Mouse (Mus musculus) liver, embryonic 14.5 days (tissue): ENCODE data around the gene Arap1. TPM values are rescaled to one million over a fixed set of nuclear protein-coding genes. Genes with fewer than 3 reads are reported as not detected.

Source experiments
- ATAC-seq: fragments of 200-750 bp; cut with Nextera tagmentation; 2 replicates; pipeline ENCODE4 v1.8.0; 2017; ENCODE audit warnings: moderate number of reproducible peaks, mild to moderate bottlenecking, moderate library complexity; ENCODE audit not compliant: insufficient read depth
- DNase-seq, 3 experiments: peaks; one replicate each; pipeline ENCODE4 v3.0.0-alpha.2; 2012 to 2013; ENCODE audit warnings: low read depth in 3 of 3, low spot score in 3 of 3
- H3K27ac ChIP-seq: fragments of 300-500 bp; sonication (generic); 2 replicates; pipeline ENCODE4 v1.5.1; 2014; ENCODE audit warnings: moderate library complexity, mild to moderate bottlenecking, control low read depth, inconsistent platforms
- H3K27me3 ChIP-seq: fragments of 300-500 bp; sonication (generic); 2 replicates; pipeline ENCODE4 v1.6.1; 2014; ENCODE audit warnings: mild to moderate bottlenecking, low read length, moderate library complexity; ENCODE audit not compliant: control insufficient read depth, insufficient read depth
- H3K36me3 ChIP-seq: fragments of 300-500 bp; sonication (generic); replicated peaks from 2 replicates; pipeline ENCODE4 v1.6.1; 2014; ENCODE audit warnings: low read depth; ENCODE audit not compliant: control insufficient read depth, insufficient read depth
- H3K4me1 ChIP-seq, 2 experiments: fragments of 200-500 bp in 1 of 2; fragments of 300-500 bp in 1 of 2; sonication (generic) in 1 of 2; replicated peaks; 2 replicates each; pipeline ENCODE4 v1.6.1; 2012 to 2014; ENCODE audit warnings: antibody characterized with exemption in 1 of 2, inconsistent platforms in 1 of 2, low read length in 1 of 2; ENCODE audit not compliant: control insufficient read depth in 2 of 2, insufficient read depth in 2 of 2
- H3K4me2 ChIP-seq: fragments of 300-500 bp; sonication (generic); 2 replicates; pipeline ENCODE4 v1.6.1; 2014; ENCODE audit warnings: low read depth, mild to moderate bottlenecking, control low read depth, moderate library complexity
- H3K4me3 ChIP-seq, 2 experiments: fragments of 200-500 bp in 1 of 2; fragments of 300-500 bp in 1 of 2; sonication (generic) in 1 of 2; 2 replicates each; pipeline ENCODE4 v1.5.1; 2012 to 2014; ENCODE audit warnings: low read depth in 2 of 2, low read length in 2 of 2, mild to moderate bottlenecking in 2 of 2, control low read depth in 1 of 2, inconsistent platforms in 1 of 2, moderate library complexity in 1 of 2; ENCODE audit not compliant: insufficient read depth in 1 of 2
- H3K9ac ChIP-seq: fragments of 300-500 bp; sonication (generic); replicated peaks from 2 replicates; pipeline ENCODE4 v1.6.1; 2014; ENCODE audit warnings: mild to moderate bottlenecking, control low read depth, moderate library complexity
- H3K9me3 ChIP-seq: fragments of 300-500 bp; sonication (generic); 2 replicates; pipeline ENCODE4 v1.6.1; 2016; ENCODE audit warnings: low read length, mixed read lengths; ENCODE audit not compliant: control insufficient read depth
- CTCF ChIP-seq: IDR thresholded peaks from 2 replicates; pipeline ENCODE4 v1.5.1; 2016; ENCODE audit warnings: antibody characterized with exemption, low read depth, control low read depth
- EP300 ChIP-seq: IDR thresholded peaks from 2 replicates; pipeline ENCODE4 v1.6.1; 2016; ENCODE audit warnings: antibody characterized with exemption, low read depth
- WGBS: fragments of 180-500 bp; shearing (Covaris S2); extraction: QIAGEN DNeasy Blood & Tissue Kit; methylation state at CpG from one replicate; pipeline ENCODE4 v1.1.7; 2014; ENCODE audit not compliant: insufficient replicate concordance; 5-methylcytosine and 5-hydroxymethylcytosine counted together
- polyA plus RNA-seq, 2 experiments: library from polyadenylated mRNA; depleted of rRNA in 1 of 2; stranded (reverse) in 1 of 2; unstranded in 1 of 2; fragments of >200 nt; fragmentation: Nextera tagmentation in 1 of 2; extraction: Ambion mirVana in 1 of 2; gene quantifications; 2 replicates each; pipeline versions ENCODE4 v1.2.1 to v1.2.3; 2012 to 2014

The Arap1 gene
- polyA plus RNA-seq, 2 experiments: 13.7 to 13.9 TPM

- DNase-seq (no peak), ATAC-seq (no peak)
- 26% methylated on average over 2 of the region's 2 CpGs for WGBS
- Histone ChIP-seq H3K36me3 (no peaks in the 10 kb centered on the region), H3K9ac (no peak overlapping the region), H3K4me1 (peaks cover 2 to 15% of the 10 kb centered on the region in 2 experiments), H3K27me3 (no peaks in the 10 kb centered on the region), H3K4me2 (no peak overlapping the region), H3K27ac (no peak overlapping the region), H3K4me3 (no peak overlapping the region), H3K9me3 (no peaks in the 10 kb centered on the region)
- TF ChIP-seq EP300 (no peak), CTCF (no peak)
These were observed 41.0 kb upstream of the Arap1 start for GRCm38 (mm10) chr7:101306841-101307240.

- H3K4me1 ChIP-seq: peaks cover 2 to 25% of the 10 kb centered on the region in 2 experiments
- TF ChIP-seq EP300: no peak
- TF ChIP-seq CTCF: no peak
- WGBS: 40% methylated on average over 5 of the region's 5 CpGs
- peak overlapping the region; percentile 79 for H3K4me2 ChIP-seq
- ATAC-seq (no peak), DNase-seq (no peak)
- H3K9ac ChIP-seq: peak overlapping the region; percentile 89
- H3K4me3 ChIP-seq: peak overlapping the region; percentile 71 to 75
- peak overlapping the region; percentile 89 for H3K27ac ChIP-seq
- no peaks in the 10 kb centered on the region for H3K9me3 ChIP-seq
- H3K27me3 ChIP-seq: no peaks in the 10 kb centered on the region
- H3K36me3 ChIP-seq: no peaks in the 10 kb centered on the region
These were observed 37.9 kb upstream of the Arap1 start for GRCm38 (mm10) chr7:101309985-101310326.

- peak; percentile 95 for ATAC-seq
- peak overlapping the region; percentile 79 for H3K4me2 ChIP-seq
- WGBS: 2% methylated on average over 43 of the region's 43 CpGs
- H3K9ac ChIP-seq: peak overlapping the region; percentile 89
- peak overlapping the region; percentile 89 for H3K27ac ChIP-seq
- TF ChIP-seq EP300 (no peak), CTCF (peak; percentile 98)
- DNase-seq: peak; percentile 96 to 97 (median 96)
- peak overlapping the region; percentile 71 to 75 for H3K4me3 ChIP-seq
- no peaks in the 10 kb centered on the region for H3K36me3 ChIP-seq
- H3K4me1 ChIP-seq: peaks cover 6 to 30% of the 10 kb centered on the region in 2 experiments
- no peaks in the 10 kb centered on the region for H3K27me3 ChIP-seq
- no peaks in the 10 kb centered on the region for H3K9me3 ChIP-seq
These were observed 37.4 kb upstream of the Arap1 start for GRCm38 (mm10) chr7:101310327-101311028.

- Histone ChIP-seq H3K9me3 (no peaks in the 10 kb centered on the region), H3K36me3 (no peaks in the 10 kb centered on the region), H3K9ac (no peak overlapping the region), H3K27me3 (no peaks in the 10 kb centered on the region), H3K4me2 (peak overlapping the region; percentile 79), H3K4me3 (no peak overlapping the region; a peak in 1 of 4 replicates), H3K4me1 (peaks cover 12 to 36% of the 10 kb centered on the region in 2 experiments), H3K27ac (peak overlapping the region; percentile 35)
- TF ChIP-seq EP300 (no peak), CTCF (no peak)
- 14% methylated on average over 2 of the region's 2 CpGs for WGBS
- DNase-seq: no peak
- no peak for ATAC-seq
These were observed 36.8 kb upstream of the Arap1 start for GRCm38 (mm10) chr7:101311061-101311460.

GRCm38 (mm10) chr7:101313033-101313432 lies 34.8 kb upstream of the Arap1 start:
- H3K36me3 ChIP-seq: no peaks in the 10 kb centered on the region
- no peak overlapping the region for H3K4me3 ChIP-seq
- DNase-seq (no peak), ATAC-seq (no peak)
- H3K4me2 ChIP-seq: no peak overlapping the region
- peaks cover 31 to 55% of the 10 kb centered on the region in 2 experiments for H3K4me1 ChIP-seq
- no peaks in the 10 kb centered on the region for H3K9me3 ChIP-seq
- H3K9ac ChIP-seq: no peak overlapping the region
- TF ChIP-seq CTCF: no peak
- no peak for TF ChIP-seq EP300
- WGBS: 66% methylated on average over 3 of the region's 3 CpGs
- H3K27me3 ChIP-seq: no peaks in the 10 kb centered on the region
- no peak overlapping the region for H3K27ac ChIP-seq
